Mouse (Mus musculus): ENCODE measurements around the gene Ncbp3. TPM values are rescaled to one million over a fixed set of nuclear protein-coding genes. Genes with fewer than 3 reads are reported as not detected.

Ncbp3 gene
- total RNA-seq, 1 experiment: 10.4 TPM

GRCm38 (mm10) chr11:73061413-73061812 lies 13.8 kb downstream of the Ncbp3 start:
- Histone ChIP-seq H3K4me3 (ENCODE audit: insufficient read depth in 1 of 2, low read depth in 1 of 2, low read length in 2 of 2, poor library complexity in 1 of 2, severe bottlenecking in 1 of 2) (no peak overlapping the region), H3K27ac (ENCODE audit: insufficient read depth, low read depth, low read length, poor library complexity, severe bottlenecking) (no peak overlapping the region), H3K9me3 (ENCODE audit: control insufficient read depth, insufficient read depth, low read depth, low read length) (no peaks in the 10 kb centered on the region), H3K4me1 (ENCODE audit: control insufficient read depth in 2 of 2, insufficient read depth in 2 of 2, low read length in 2 of 2, poor library complexity in 1 of 2) (no peaks in the 10 kb centered on the region), H3K36me3 (ENCODE audit: control insufficient read depth, insufficient read depth, low read length, poor library complexity, severe bottlenecking) (peaks cover 7% of the 10 kb centered on the region), H3K9ac (ENCODE audit: insufficient read depth, low read depth, low read length, poor library complexity, severe bottlenecking) (no peak overlapping the region)
- DNase-seq (ENCODE audit: low read depth, low spot score): no peak
- no peak for TF ChIP-seq CHD2 (IDR thresholded peaks at IDR 0.05; ENCODE audit: low read depth, low read length)
- no peak for TF ChIP-seq ZNF384 (IDR thresholded peaks at IDR 0.05; ENCODE audit: low read depth, low read length)
- no peak for TF ChIP-seq ZC3H11A (IDR thresholded peaks at IDR 0.05; ENCODE audit: borderline replicate concordance, low read depth, low read length)
- no peak for TF ChIP-seq MAFK (IDR thresholded peaks at IDR 0.05; ENCODE audit: insufficient read depth, low read depth, low read length)
- TF ChIP-seq HCFC1 (IDR thresholded peaks at IDR 0.05; ENCODE audit: borderline replicate concordance, insufficient read depth, low read length): no peak
- in situ Hi-C loops (cut with MboI; ENCODE audit: low sequenced_read_pairs in 2 of 2, unreplicated experiment in 2 of 2): no loop called here

- Histone ChIP-seq H3K9me3 (ENCODE audit: control insufficient read depth, insufficient read depth, low read depth, low read length) (no peaks in the 10 kb centered on the region), H3K27ac (ENCODE audit: insufficient read depth, low read depth, low read length, poor library complexity, severe bottlenecking) (no peak overlapping the region), H3K9ac (ENCODE audit: insufficient read depth, low read depth, low read length, poor library complexity, severe bottlenecking) (no peak overlapping the region), H3K4me3 (ENCODE audit: insufficient read depth in 1 of 2, low read depth in 1 of 2, low read length in 2 of 2, poor library complexity in 1 of 2, severe bottlenecking in 1 of 2) (no peak overlapping the region), H3K4me1 (ENCODE audit: control insufficient read depth in 2 of 2, insufficient read depth in 2 of 2, low read length in 2 of 2, poor library complexity in 1 of 2) (no peaks in the 10 kb centered on the region), H3K36me3 (ENCODE audit: control insufficient read depth, insufficient read depth, low read length, poor library complexity, severe bottlenecking) (peaks cover 28% of the 10 kb centered on the region)
- no peak for DNase-seq (ENCODE audit: low read depth, low spot score)
- in situ Hi-C loops (cut with MboI; ENCODE audit: low sequenced_read_pairs in 2 of 2, unreplicated experiment in 2 of 2): no loop called here
- TF ChIP-seq ZNF384 (IDR thresholded peaks at IDR 0.05; ENCODE audit: low read depth, low read length) (0 out of 2 replicates have a peak, but pooled peaks have one; percentile 15), HCFC1 (IDR thresholded peaks at IDR 0.05; ENCODE audit: borderline replicate concordance, insufficient read depth, low read length) (no peak)
Observed at GRCm38 (mm10) chr11:73071839-73072238, 24.3 kb downstream of the Ncbp3 start.

DNA sequence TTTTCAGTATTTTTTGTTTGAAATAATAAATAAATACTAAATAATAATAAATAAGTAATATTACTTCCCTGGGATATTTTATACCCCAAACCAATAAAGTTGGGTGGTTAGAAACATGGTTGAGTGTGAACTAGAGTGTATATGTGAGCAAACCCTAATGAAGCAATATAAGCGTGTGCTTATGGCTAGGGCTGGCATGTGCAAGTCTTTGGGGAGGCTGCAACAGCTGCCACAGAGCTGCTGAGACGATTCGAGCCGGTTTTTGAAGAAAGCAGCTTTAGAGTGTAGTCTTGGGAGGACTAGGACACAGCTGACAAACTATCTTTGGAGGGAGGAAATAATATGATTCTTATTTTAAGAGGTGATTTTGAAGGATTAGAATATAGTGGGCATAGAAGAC lies 28.7 kb downstream of the Ncbp3 start:
- H3K27ac ChIP-seq (ENCODE audit: insufficient read depth, low read depth, low read length, poor library complexity, severe bottlenecking): no peak overlapping the region
- no peak for TF ChIP-seq HCFC1 (IDR thresholded peaks at IDR 0.05; ENCODE audit: borderline replicate concordance, insufficient read depth, low read length)
- TF ChIP-seq ZC3H11A (IDR thresholded peaks at IDR 0.05; ENCODE audit: borderline replicate concordance, low read depth, low read length): no peak
- no peak for TF ChIP-seq CHD2 (IDR thresholded peaks at IDR 0.05; ENCODE audit: low read depth, low read length)
- no peak for TF ChIP-seq MAFK (IDR thresholded peaks at IDR 0.05; ENCODE audit: insufficient read depth, low read depth, low read length)
- no peak for TF ChIP-seq ZNF384 (IDR thresholded peaks at IDR 0.05; ENCODE audit: low read depth, low read length)
- no peak overlapping the region for H3K9ac ChIP-seq (ENCODE audit: insufficient read depth, low read depth, low read length, poor library complexity, severe bottlenecking)
- H3K36me3 ChIP-seq (ENCODE audit: control insufficient read depth, insufficient read depth, low read length, poor library complexity, severe bottlenecking): peaks cover 25% of the 10 kb centered on the region
- DNase-seq (ENCODE audit: low read depth, low spot score): no peak
- no peaks in the 10 kb centered on the region for H3K4me1 ChIP-seq (ENCODE audit: control insufficient read depth in 2 of 2, insufficient read depth in 2 of 2, low read length in 2 of 2, poor library complexity in 1 of 2)
- in situ Hi-C loops (cut with MboI; ENCODE audit: low sequenced_read_pairs in 2 of 2, unreplicated experiment in 2 of 2): no loop called here
- no peaks in the 10 kb centered on the region for H3K9me3 ChIP-seq (ENCODE audit: control insufficient read depth, insufficient read depth, low read depth, low read length)
- H3K4me3 ChIP-seq (ENCODE audit: insufficient read depth in 1 of 2, low read depth in 1 of 2, low read length in 2 of 2, poor library complexity in 1 of 2, severe bottlenecking in 1 of 2): no peak overlapping the region

DNA sequence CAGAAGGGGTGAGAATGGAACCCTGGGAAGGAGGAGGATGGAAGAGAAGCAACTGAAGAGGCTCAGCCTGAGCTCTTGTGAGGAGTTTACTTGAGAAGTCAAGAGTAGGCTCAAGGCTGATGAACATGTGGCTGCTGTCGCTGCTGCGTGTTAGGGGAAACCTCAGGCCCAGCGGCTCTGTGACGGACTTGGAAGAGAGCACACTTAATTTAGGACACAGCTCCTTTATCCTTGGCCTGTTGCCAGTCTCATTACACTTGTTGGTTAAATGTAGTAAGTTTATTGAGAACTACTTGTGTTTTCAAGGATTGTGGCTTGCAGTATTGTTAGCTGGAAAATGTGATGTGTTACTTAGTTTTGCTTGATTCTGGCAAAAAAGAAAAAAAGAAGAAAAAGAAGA lies 29.1 kb downstream of the Ncbp3 start:
- no peak for DNase-seq (ENCODE audit: low read depth, low spot score)
- in situ Hi-C loops (cut with MboI; ENCODE audit: low sequenced_read_pairs in 2 of 2, unreplicated experiment in 2 of 2): no loop called here
- Histone ChIP-seq H3K27ac (ENCODE audit: insufficient read depth, low read depth, low read length, poor library complexity, severe bottlenecking) (no peak overlapping the region), H3K9me3 (ENCODE audit: control insufficient read depth, insufficient read depth, low read depth, low read length) (no peaks in the 10 kb centered on the region), H3K4me3 (ENCODE audit: insufficient read depth in 1 of 2, low read depth in 1 of 2, low read length in 2 of 2, poor library complexity in 1 of 2, severe bottlenecking in 1 of 2) (no peak overlapping the region), H3K36me3 (ENCODE audit: control insufficient read depth, insufficient read depth, low read length, poor library complexity, severe bottlenecking) (peaks cover 25% of the 10 kb centered on the region), H3K9ac (ENCODE audit: insufficient read depth, low read depth, low read length, poor library complexity, severe bottlenecking) (no peak overlapping the region), H3K4me1 (ENCODE audit: control insufficient read depth in 2 of 2, insufficient read depth in 2 of 2, low read length in 2 of 2, poor library complexity in 1 of 2) (no peaks in the 10 kb centered on the region)
- TF ChIP-seq HCFC1 (IDR thresholded peaks at IDR 0.05; ENCODE audit: borderline replicate concordance, insufficient read depth, low read length): no peak
- no peak for TF ChIP-seq CHD2 (IDR thresholded peaks at IDR 0.05; ENCODE audit: low read depth, low read length)
- TF ChIP-seq ZNF384 (IDR thresholded peaks at IDR 0.05; ENCODE audit: low read depth, low read length): no peak
- no peak for TF ChIP-seq MAFK (IDR thresholded peaks at IDR 0.05; ENCODE audit: insufficient read depth, low read depth, low read length)
- no peak for TF ChIP-seq ZC3H11A (IDR thresholded peaks at IDR 0.05; ENCODE audit: borderline replicate concordance, low read depth, low read length)

GRCm38 (mm10) chr11:73077211-73077720 lies 29.7 kb downstream of the Ncbp3 start:
- in situ Hi-C loops (cut with MboI; ENCODE audit: low sequenced_read_pairs in 2 of 2, unreplicated experiment in 2 of 2): no loop called here
- H3K36me3 ChIP-seq (ENCODE audit: control insufficient read depth, insufficient read depth, low read length, poor library complexity, severe bottlenecking): peaks cover 25% of the 10 kb centered on the region
- no peak for DNase-seq (ENCODE audit: low read depth, low spot score)

More at GRCm38 (mm10) chr11:73077211-73077720, 29.7 kb downstream of the Ncbp3 start:
- no peak for TF ChIP-seq CHD2 (IDR thresholded peaks at IDR 0.05; ENCODE audit: low read depth, low read length)
- no peak for TF ChIP-seq MAFK (IDR thresholded peaks at IDR 0.05; ENCODE audit: insufficient read depth, low read depth, low read length)
- TF ChIP-seq ZNF384 (IDR thresholded peaks at IDR 0.05; ENCODE audit: low read depth, low read length): no peak
- TF ChIP-seq HCFC1 (IDR thresholded peaks at IDR 0.05; ENCODE audit: borderline replicate concordance, insufficient read depth, low read length): no peak
- no peak for TF ChIP-seq ZC3H11A (IDR thresholded peaks at IDR 0.05; ENCODE audit: borderline replicate concordance, low read depth, low read length)
- Histone ChIP-seq H3K4me3 (ENCODE audit: insufficient read depth in 1 of 2, low read depth in 1 of 2, low read length in 2 of 2, poor library complexity in 1 of 2, severe bottlenecking in 1 of 2) (no peak overlapping the region), H3K9ac (ENCODE audit: insufficient read depth, low read depth, low read length, poor library complexity, severe bottlenecking) (no peak overlapping the region), H3K4me1 (ENCODE audit: control insufficient read depth in 2 of 2, insufficient read depth in 2 of 2, low read length in 2 of 2, poor library complexity in 1 of 2) (no peaks in the 10 kb centered on the region), H3K27ac (ENCODE audit: insufficient read depth, low read depth, low read length, poor library complexity, severe bottlenecking) (no peak overlapping the region), H3K9me3 (ENCODE audit: control insufficient read depth, insufficient read depth, low read depth, low read length) (no peaks in the 10 kb centered on the region)

Data from ES-E14 (cell line).